Mouse (Mus musculus): ENCODE measurements around the gene Cldn9.

- TF ChIP-seq CTCF (IDR thresholded peaks at IDR 0.05; ENCODE audit: low read depth, low read length) (peak; percentile 96), EP300 (IDR thresholded peaks at IDR 0.05; ENCODE audit: insufficient read depth, low read depth, low read length) (no peak)
These were observed 22.4 kb upstream of the Cldn9 start for GRCm38 (mm10) chr17:23706212-23706611.

Measured in ES-Bruce4 (cell line).